Mouse (Mus musculus) granulocyte monocyte progenitor cell, adult 5-6 weeks (primary cell): Measurements from ENCODE around the gene Aatf. TPM values are rescaled to one million over a fixed set of nuclear protein-coding genes. Genes with fewer than 3 reads are reported as not detected.

Experiments
- ATAC-seq: replicated peaks from 2 replicates; pipeline ENCODE4 v1.8.0; 2016; ENCODE audit warnings: mild to moderate bottlenecking, moderate TSS enrichment, inconsistent platforms; ENCODE audit not compliant: poor library complexity, severe bottlenecking
- total RNA-seq, 2 experiments: library from RNA; stranded (forward) in 1 of 2; stranded (reverse) in 1 of 2; fragments of 200-712, 200-1000 nt in 1 of 2; fragments of >200 nt in 1 of 2; fragmentation: Nextera tagmentation in 1 of 2; gene quantifications; 2 replicates each; pipeline ENCODE4 v1.2.3; 2014 to 2017

Aatf gene
- total RNA-seq (2014; fragmentation: Nextera tagmentation) (40.5 and 52.6 TPM in 2 replicates), total RNA-seq (2017) (71.0 and 97.3 TPM in 2 replicates)

- ATAC-seq, result peak; percentile 96
These were observed at the start of gene Aatf for GRCm38 (mm10) chr11:84513171-84514116. Aatf (minus strand) TSS chr11:84513522.

- no peak for ATAC-seq
These were observed 49.5 kb upstream of the Aatf start for GRCm38 (mm10) chr11:84562758-84563347.

GRCm38 (mm10) chr11:84561546-84561945, 48.2 kb upstream of the Aatf start:
- ATAC-seq, result no peak

- no peak for ATAC-seq
These were observed 40.6 kb upstream of the Aatf start for GRCm38 (mm10) chr11:84553821-84554450.

GRCm38 (mm10) chr11:84551296-84551695, 38.0 kb upstream of the Aatf start:
- no peak for ATAC-seq

GRCm38 (mm10) chr11:84549258-84549791, 36.0 kb upstream of the Aatf start:
- no peak for ATAC-seq

- no peak for ATAC-seq
These were observed 35.0 kb upstream of the Aatf start for GRCm38 (mm10) chr11:84548293-84548692.

GRCm38 (mm10) chr11:84539981-84540380, 26.7 kb upstream of the Aatf start:
- ATAC-seq, result no peak

GRCm38 (mm10) chr11:84529797-84530703, 16.7 kb upstream of the Aatf start:
- no peak for ATAC-seq

GRCm38 (mm10) chr11:84529143-84529755, 15.9 kb upstream of the Aatf start:
- no peak for ATAC-seq

- ATAC-seq, result no peak
These were observed 13.9 kb upstream of the Aatf start for GRCm38 (mm10) chr11:84526976-84527860.

- ATAC-seq, result no peak
These were observed 13.1 kb upstream of the Aatf start for GRCm38 (mm10) chr11:84526451-84526850.

- ATAC-seq, result 0 out of 2 replicates have a peak, but pooled peaks have one; percentile 10
These were observed 12.3 kb upstream of the Aatf start, which contains the start of gene Lhx1 for GRCm38 (mm10) chr11:84525421-84526274. Lhx1 (minus strand) TSS chr11:84525535.

- ATAC-seq, result no peak
These were observed 11.4 kb upstream of the Aatf start for GRCm38 (mm10) chr11:84524511-84525270.

- ATAC-seq, result peak; percentile 30
These were observed 10.7 kb upstream of the Aatf start for GRCm38 (mm10) chr11:84523841-84524510.

GRCm38 (mm10) chr11:84523321-84523831, 10.1 kb upstream of the Aatf start:
- ATAC-seq, result no peak
